Mouse (Mus musculus) ES-Bruce4 (cell line): ENCODE results near the gene Ank2.

Experiments used
- CTCF ChIP-seq: IDR thresholded peaks from one replicate; pipeline ENCODE4 v1.8.1; 2011; ENCODE audit warnings: low read depth, low read length
- POLR2A ChIP-seq: IDR thresholded peaks from one replicate; pipeline ENCODE4 v1.8.1; 2011; ENCODE audit warnings: low read length; ENCODE audit not compliant: insufficient read depth

GRCm38 (mm10) chr3:127375956-127376660 lies 123.0 kb downstream of the Ank2 start:
- TF ChIP-seq CTCF = no peak
- no peak for TF ChIP-seq POLR2A
